Mouse (Mus musculus): ENCODE measurements around the gene Tacc3.

Gene Tacc3

DNA sequence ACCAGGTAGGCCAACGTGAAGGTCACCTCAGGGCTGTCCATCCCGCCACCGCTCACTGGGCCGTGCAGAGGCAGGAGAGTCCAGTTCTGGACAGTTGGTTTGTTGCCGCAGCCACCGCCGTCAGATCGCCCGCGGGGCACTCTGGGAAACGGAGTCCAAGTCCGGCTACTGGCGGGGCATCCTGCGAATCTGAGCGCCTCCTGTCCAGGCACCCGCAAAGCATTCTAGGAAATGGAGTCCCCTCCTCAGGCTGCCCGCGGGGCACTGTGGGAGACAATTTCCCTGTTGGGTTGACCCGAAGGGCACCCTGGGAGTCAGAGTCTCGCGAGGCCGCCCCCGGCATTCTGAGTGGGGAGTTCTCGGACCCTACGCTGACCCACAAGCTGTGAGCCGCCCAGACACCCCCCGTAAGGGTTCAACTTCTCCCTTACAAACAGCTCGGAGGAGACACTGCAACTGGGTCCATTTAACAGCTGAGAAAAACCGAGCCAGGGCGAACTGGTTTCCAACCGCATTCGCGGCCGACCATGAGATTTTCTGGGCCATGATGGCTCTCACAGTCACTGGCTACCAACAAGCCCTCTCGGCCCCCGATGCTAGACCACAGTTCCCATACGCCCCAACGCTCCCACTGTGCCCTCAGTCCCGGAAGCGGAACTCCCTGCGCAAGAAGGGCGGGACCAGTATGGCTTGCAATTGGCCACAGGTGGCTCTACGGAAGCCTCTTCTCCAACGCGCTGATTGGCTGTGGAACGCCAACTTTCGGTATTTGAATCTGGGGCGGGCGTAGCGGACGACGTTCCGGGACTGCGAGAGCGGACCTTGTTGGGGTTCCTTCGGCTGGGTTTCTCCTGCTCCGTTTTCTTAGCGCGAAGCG lies at the start of gene Tacc3, which contains the start of gene Tmem129:
Gene Tacc3 (plus strand): TSS at position 342 of the 877 bp plus-strand sequence.
Gene Tmem129 (minus strand): TSS at position 630 of the 877 bp plus-strand sequence.
- peak; percentile 92 to 97 for DNase-seq (ENCODE audit: low spot score in 2 of 2)

GRCm38 (mm10) chr5:33609226-33609625 lies 48.7 kb upstream of the Tacc3 start:
- DNase-seq (ENCODE audit: low spot score in 2 of 2) = no peak

DNA sequence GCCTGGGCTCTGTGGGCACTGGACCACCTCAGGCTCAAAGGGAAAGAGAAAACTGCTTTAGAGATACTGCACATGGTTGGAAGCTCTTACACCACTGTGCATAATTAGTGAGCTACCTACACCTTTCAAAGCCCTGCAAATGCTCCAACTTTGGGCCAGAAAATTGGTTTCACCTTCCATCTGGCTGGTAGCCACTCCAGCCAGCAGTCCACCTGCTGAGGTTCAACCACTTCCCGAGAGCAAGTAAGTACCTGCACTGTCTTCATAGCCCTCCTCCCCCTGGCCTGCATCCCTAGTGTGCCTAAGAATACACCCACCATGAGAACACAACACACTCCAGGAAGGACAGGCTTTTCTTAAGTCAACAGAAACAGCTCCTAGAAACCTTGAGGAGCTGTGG lies 46.1 kb upstream of the Tacc3 start:
- no peak for DNase-seq (ENCODE audit: low spot score in 2 of 2)

- DNase-seq (ENCODE audit: low spot score in 2 of 2) = no peak
Measured at GRCm38 (mm10) chr5:33614391-33614790, 43.5 kb upstream of the Tacc3 start.

DNA sequence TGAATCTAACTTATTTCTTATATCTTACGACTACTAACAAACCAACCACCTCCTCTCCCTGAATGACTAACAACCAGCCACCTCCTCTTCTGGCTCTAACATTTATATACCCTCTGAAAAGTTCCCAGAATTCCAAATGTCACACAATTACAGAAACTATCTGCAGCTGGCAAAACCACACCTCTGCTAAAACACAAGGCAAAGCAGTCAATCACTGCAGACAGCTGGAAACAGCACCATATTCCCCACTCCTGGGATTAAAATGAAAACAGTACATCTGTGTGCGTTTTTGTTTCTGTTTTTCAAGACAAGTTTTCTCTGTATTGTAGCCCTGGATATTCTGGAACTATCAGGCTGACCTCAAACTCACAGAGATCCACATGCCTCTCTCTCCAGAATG lies 35.3 kb upstream of the Tacc3 start:
- no peak for DNase-seq (ENCODE audit: low spot score in 2 of 2)

- DNase-seq (ENCODE audit: low spot score in 2 of 2) = no peak
Measured at GRCm38 (mm10) chr5:33623766-33624165, 34.2 kb upstream of the Tacc3 start.

GRCm38 (mm10) chr5:33627968-33628367 lies 30.0 kb upstream of the Tacc3 start:
- DNase-seq (ENCODE audit: low spot score in 2 of 2) = no peak

GRCm38 (mm10) chr5:33628820-33629300 lies 29.1 kb upstream of the Tacc3 start:
- peak in 1 of 2 experiments; percentile 70 for DNase-seq (ENCODE audit: low spot score in 2 of 2)

DNA sequence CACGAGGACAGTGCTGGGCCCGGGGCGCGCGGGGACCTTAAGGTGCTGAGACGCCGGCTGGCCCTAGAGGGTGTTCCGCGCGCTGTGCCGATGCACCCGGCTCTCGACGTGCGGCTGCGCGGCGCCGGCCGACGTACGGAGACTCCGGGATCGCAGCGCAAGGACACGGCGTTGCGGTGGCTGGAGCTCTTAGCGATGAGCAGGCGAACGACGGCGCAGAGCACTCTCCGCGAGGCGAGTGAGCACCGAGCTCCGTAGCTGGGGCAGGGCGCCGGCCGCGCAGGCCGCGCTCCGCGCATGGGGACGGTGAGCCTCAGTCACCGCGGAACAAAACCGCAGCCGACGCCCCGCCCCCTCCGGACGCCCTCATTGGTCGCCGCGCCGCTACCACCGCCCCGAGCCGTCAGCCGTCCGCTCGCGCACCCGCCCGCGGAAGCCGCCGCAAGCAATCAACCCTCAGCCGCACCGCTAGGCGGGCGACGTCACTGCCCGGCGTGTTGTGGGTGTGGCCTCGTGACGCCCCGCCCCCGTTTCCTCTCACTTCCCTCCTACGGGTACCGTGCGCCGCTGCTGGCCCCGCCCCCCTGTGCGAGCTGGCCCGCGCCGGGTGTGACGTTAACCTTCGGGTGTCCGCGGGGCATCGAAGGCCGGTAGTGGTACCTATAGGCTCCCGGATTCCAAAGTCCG lies 28.5 kb upstream of the Tacc3 start, which contains the start of the genes Fam53a and Gm9903:
Gene Fam53a (minus strand): TSS at position 335 of the 687 bp plus-strand sequence.
Gene Gm9903 (plus strand): TSS at position 625 of the 687 bp plus-strand sequence.
- peak; percentile 100 for DNase-seq (ENCODE audit: low spot score in 2 of 2)

DNA sequence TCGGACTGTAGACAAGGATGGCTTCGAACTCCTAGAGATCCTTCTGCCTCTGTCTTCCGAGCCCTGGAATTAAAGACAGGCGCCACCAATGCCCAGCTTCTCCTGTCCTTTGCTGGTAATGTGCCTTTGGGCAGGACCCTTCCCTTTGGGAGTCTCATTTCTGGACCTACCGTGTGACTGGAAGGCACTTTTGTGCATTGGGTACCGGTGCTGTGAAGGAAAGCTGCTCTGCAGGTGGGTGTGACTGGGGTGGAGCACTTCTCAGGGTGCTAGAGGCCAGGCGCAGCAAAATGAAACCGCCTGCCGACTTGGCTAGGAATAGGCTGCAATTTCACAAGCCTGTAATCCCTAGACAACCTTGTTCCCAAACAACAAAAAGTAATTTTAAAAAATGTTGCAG lies 27.9 kb upstream of the Tacc3 start:
- DNase-seq (ENCODE audit: low spot score in 2 of 2) = peak in 1 of 2 experiments; percentile 70

- peak in 1 of 2 experiments; percentile 22 for DNase-seq (ENCODE audit: low spot score in 2 of 2)
Measured at GRCm38 (mm10) chr5:33630615-33631014, 27.3 kb upstream of the Tacc3 start.

GRCm38 (mm10) chr5:33632526-33632925 lies 25.4 kb upstream of the Tacc3 start:
- no peak for DNase-seq (ENCODE audit: low spot score in 2 of 2)

DNA sequence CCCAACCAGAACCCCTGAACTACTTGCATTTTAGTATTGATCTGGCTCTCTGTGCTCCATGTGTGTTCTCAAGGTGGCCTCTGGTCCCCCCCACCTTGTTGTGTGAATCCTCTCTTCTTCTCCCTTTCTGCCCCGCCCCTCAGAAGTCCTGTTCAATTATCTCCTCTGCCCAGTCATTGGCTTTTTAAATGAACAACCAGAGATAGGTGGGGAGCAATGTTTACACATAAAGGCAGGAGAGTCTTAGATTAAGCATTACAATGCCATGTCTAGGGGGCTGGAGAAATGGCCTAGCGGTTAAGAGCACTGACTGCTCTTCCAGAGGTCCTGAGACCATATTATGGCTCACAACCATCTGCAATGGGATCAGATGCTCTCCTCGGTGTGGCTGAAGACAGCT lies 22.6 kb upstream of the Tacc3 start:
- DNase-seq (ENCODE audit: low spot score in 2 of 2) = no peak

DNA sequence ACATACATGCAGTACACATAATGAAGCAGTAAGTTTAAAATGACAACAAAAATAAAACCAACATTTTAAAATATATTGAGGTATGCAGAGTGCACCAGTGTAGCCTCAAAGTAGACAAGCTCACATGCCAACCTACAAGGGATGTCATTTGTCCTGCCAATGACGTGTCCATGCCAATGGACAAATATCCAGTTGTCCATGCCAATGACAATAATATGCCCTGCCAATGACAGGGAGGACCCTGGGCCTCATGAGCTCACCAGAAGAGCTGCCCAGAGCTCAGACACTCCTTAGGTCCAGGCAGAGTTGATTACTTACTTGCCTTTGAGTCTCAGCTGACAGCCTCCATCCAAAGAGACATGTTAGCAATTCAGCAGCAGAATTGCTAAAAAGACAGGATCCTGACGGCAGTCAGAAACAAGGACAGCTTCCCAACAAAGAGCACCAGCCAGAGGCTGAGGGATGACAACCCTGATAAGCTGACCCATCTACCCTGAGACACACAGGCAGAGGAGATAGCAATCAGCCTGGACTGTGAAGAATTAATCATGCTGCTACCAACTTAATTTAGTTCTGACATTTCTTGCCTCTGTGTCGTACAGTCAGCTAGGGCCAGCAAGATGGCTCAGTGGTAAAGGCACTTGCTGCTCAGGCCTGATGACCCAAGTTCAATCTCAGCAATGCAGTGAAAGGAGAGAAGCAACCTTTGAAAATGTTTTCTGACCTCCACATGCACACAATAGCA lies 20.1 kb upstream of the Tacc3 start:
- no peak for DNase-seq (ENCODE audit: low spot score in 2 of 2)

- no peak for DNase-seq (ENCODE audit: low spot score in 2 of 2)
Measured at GRCm38 (mm10) chr5:33638826-33639225, 19.1 kb upstream of the Tacc3 start.

- peak; percentile 18 to 61 for DNase-seq (ENCODE audit: low spot score in 2 of 2)
Measured at GRCm38 (mm10) chr5:33640652-33641051, 17.3 kb upstream of the Tacc3 start.

GRCm38 (mm10) chr5:33651017-33651416 lies 6.9 kb upstream of the Tacc3 start:
- DNase-seq (ENCODE audit: low spot score in 2 of 2) = no peak

DNA sequence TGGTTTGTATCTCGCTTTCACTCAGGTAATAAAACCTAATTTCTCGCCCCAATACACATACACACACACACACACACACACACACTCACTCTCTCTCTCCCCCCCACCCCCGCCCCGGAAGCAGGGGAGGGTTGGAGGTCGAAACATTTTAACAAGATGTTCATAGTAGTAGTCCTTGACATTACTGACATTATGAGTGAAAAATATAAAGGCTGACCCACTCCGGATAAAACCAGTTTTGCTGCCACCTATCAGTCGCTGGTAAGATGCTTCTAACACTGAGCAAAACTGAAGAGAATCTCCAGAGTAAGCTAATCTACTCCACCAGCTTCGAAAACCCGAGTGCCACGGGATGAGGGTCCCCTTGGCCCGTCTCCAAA lies 6.4 kb upstream of the Tacc3 start:
- no peak for DNase-seq (ENCODE audit: low spot score in 2 of 2)

- DNase-seq (ENCODE audit: low spot score in 2 of 2) = peak; percentile 95 to 97
Measured at GRCm38 (mm10) chr5:33651921-33652782, 5.8 kb upstream of the Tacc3 start, which contains the start of gene Slbp. Slbp (minus strand) TSS chr5:33652574.

DNA sequence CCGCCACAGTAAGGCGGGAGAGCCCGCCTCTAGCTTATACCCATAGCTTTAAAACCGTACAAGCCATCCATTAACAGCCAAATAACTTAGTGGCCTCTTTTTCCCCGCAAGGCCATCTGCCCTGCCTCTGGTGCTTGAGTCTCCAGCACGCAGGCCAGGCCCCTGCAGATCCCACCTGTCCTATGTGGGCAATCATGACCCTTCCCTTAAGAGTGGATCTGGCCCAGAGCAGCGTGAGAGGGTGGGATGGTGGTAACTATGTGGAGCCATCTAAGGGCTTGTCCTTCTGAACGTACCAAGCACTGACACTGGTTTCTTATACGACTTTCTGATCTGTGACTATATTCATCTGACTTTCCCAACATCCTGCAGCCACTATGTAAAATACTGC lies 5.2 kb upstream of the Tacc3 start:
- DNase-seq (ENCODE audit: low spot score in 2 of 2) = no peak

GRCm38 (mm10) chr5:33654424-33654823 lies 3.5 kb upstream of the Tacc3 start:
- no peak for DNase-seq (ENCODE audit: low spot score in 2 of 2)
